Mouse (Mus musculus) brain, embryonic 14.5 days (tissue): Measurements from ENCODE around the gene Alas2.

ENCODE experiments used
- CTCF ChIP-seq: fragments of 200-500 bp; IDR thresholded peaks from 2 replicates; pipeline ENCODE4 v1.5.1; 2012; ENCODE audit warnings: inconsistent platforms, mild to moderate bottlenecking, moderate library complexity, borderline replicate concordance; ENCODE audit not compliant: insufficient read depth, insufficient read length; ENCODE audit errors: extremely low read depth
- POLR2A ChIP-seq: fragments of 200-500 bp; IDR thresholded peaks from 2 replicates; pipeline ENCODE4 v1.6.1; 2012; ENCODE audit warnings: mild to moderate bottlenecking, inconsistent platforms, borderline replicate concordance; ENCODE audit not compliant: poor library complexity, insufficient read depth, insufficient read length, severe bottlenecking; ENCODE audit errors: extremely low read depth

GRCm38 (mm10) chrX:150549639-150550038 is 2.5 kb downstream of the Alas2 start:
- no peak for TF ChIP-seq CTCF
- TF ChIP-seq POLR2A, result no peak
